Mouse (Mus musculus) thymus, adult 2 months (tissue): ENCODE results near the gene Lekr1.

ENCODE experiments used
- CTCF ChIP-seq: fragments of 200-500 bp; IDR thresholded peaks from 2 replicates; pipeline ENCODE4 v1.5.1; 2012; ENCODE audit warnings: mild to moderate bottlenecking, control low read depth, low read length, moderate library complexity, borderline replicate concordance; ENCODE audit not compliant: control insufficient read depth, poor library complexity, insufficient read depth; ENCODE audit errors: extremely low read depth
- POLR2A ChIP-seq: fragments of 200-500 bp; IDR thresholded peaks from 2 replicates; pipeline ENCODE4 v1.6.1; 2012; ENCODE audit warnings: mild to moderate bottlenecking, low read length, control low read depth, moderate library complexity; ENCODE audit not compliant: control insufficient read depth, poor library complexity, insufficient read depth; ENCODE audit errors: extremely low read depth

DNA sequence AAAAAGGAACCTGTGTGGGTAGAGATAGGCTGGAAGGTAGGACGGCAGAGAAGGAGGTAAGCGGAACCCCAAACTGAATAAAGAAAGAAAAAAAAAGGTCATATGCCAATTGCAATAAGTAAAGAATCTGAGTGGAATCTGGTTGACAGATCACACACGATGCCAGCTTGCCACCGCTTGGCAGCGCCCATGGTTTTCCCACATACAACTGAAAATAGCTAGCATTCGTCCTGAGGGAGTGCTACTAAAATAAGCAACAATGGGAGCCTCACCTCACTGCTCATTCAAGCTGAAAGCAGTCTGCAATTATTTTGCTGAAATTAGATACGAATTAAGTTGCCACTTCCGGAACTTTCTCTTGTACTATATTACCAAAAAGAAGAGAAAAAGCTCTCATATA is 202.9 kb downstream of the Lekr1 start:
- no peak for TF ChIP-seq POLR2A
- no peak for TF ChIP-seq CTCF
